Mouse (Mus musculus): ENCODE measurements around the gene Mapkbp1. TPM values are rescaled to one million over a fixed set of nuclear protein-coding genes. Genes with fewer than 3 reads are reported as not detected.

The Mapkbp1 gene
- polyA plus RNA-seq, 1 experiment, result 13.4 TPM

DNA sequence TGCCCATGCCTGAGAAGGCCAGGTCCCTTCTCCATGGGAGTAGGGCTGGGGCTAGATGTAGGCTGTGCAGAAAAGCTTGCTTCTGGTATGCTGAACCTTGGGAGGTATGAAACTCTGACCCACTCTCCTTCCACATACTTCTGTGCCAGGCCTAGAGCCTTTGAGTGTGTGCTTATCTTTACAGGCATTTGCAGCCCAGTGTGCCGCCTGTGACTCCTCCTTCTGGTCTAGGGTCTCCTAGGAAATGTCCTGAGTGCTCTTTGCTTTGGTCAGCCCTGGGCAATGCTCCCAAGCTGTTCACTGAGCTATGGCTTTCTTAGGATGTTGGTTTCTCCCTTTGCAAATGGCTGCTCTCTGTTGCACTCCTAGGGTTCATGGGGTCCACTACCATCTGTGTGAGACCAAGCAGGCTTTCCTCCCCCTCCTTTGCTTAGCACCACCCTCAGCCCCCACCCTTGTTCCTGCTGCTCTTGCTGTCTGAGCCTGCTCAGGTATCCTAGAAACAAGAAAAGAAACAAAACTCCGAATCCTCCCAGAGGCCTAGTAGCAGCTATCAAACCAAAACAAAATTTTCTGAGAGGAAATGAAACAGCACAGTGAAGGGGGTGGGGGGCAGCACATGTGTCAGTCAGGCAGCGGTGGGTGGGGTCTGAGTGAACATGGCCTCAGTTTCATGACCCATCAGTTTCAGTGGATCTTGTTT is 28.5 kb downstream of the Mapkbp1 start:
- Histone ChIP-seq H3K4me3 (ENCODE audit: low read depth, low read length) (no peak overlapping the region), H3K9me3 (replicated peaks; ENCODE audit: control insufficient read depth, insufficient read depth, low read length, poor library complexity, severe bottlenecking) (no peaks in the 10 kb centered on the region), H3K27me3 (ENCODE audit: control insufficient read depth, insufficient read depth, low read length, poor library complexity, severe bottlenecking) (no peaks in the 10 kb centered on the region), H3K4me1 (ENCODE audit: control insufficient read depth, insufficient read depth, low read length) (no peaks in the 10 kb centered on the region), H3K9ac (ENCODE audit: low read depth, poor library complexity, severe bottlenecking) (no peak overlapping the region), H3K36me3 (ENCODE audit: control insufficient read depth, insufficient read depth, low read length, poor library complexity, severe bottlenecking) (no peaks in the 10 kb centered on the region), H3K27ac (ENCODE audit: insufficient read depth, low read length) (no peak overlapping the region)
- TF ChIP-seq POLR2A (IDR thresholded peaks at IDR 0.05; ENCODE audit: insufficient read depth, low read length) (no peak), EP300 (IDR thresholded peaks at IDR 0.05; ENCODE audit: insufficient read depth, low read depth, low read length) (no peak), CTCF (IDR thresholded peaks at IDR 0.05; ENCODE audit: low read depth, low read length) (no peak)

DNA sequence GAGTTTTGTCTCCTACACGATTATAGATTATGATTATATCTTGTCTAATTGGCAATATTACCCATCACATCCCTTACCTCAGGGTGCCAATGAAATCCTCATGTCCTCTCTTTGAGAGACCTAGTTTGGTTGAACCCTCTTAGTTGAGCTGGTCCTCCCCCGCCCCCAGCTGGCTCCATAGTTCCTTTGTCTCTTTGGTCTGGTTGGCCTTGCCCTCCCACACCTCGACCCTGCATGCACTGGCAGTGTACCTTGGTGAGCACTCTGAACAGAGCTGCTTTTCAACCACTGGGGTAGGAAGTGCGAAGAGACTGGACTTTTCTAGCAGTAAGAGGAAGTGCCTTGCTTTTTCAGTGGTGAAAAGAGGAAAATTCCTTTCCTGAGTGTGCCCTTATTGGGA is 29.5 kb downstream of the Mapkbp1 start:
- Histone ChIP-seq H3K9me3 (replicated peaks; ENCODE audit: control insufficient read depth, insufficient read depth, low read length, poor library complexity, severe bottlenecking) (no peaks in the 10 kb centered on the region), H3K36me3 (ENCODE audit: control insufficient read depth, insufficient read depth, low read length, poor library complexity, severe bottlenecking) (no peaks in the 10 kb centered on the region), H3K4me1 (ENCODE audit: control insufficient read depth, insufficient read depth, low read length) (no peaks in the 10 kb centered on the region), H3K4me3 (ENCODE audit: low read depth, low read length) (no peak overlapping the region), H3K27me3 (ENCODE audit: control insufficient read depth, insufficient read depth, low read length, poor library complexity, severe bottlenecking) (no peaks in the 10 kb centered on the region), H3K27ac (ENCODE audit: insufficient read depth, low read length) (no peak overlapping the region), H3K9ac (ENCODE audit: low read depth, poor library complexity, severe bottlenecking) (no peak overlapping the region)
- TF ChIP-seq POLR2A (IDR thresholded peaks at IDR 0.05; ENCODE audit: insufficient read depth, low read length) (no peak), EP300 (IDR thresholded peaks at IDR 0.05; ENCODE audit: insufficient read depth, low read depth, low read length) (no peak), CTCF (IDR thresholded peaks at IDR 0.05; ENCODE audit: low read depth, low read length) (no peak)

DNA sequence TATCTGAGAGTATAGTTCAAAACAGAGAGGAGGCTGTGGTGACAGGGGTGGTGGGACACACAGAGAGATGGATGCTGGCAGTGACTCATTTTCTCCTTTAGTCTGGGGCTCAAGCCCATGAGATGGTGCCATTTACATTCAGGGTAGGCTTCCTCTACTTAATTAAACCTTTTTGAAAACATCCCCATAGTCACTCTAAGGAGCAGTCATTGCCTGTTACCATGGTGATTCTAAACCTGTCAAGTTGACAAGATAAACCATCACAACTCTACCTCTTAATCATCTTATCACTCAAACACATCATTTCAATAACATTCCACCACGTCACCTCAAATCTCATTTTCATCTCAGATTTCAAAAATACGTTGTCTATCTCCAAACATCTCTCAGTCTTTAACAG is 31.5 kb downstream of the Mapkbp1 start:
- Histone ChIP-seq H3K27ac (ENCODE audit: insufficient read depth, low read length) (no peak overlapping the region), H3K36me3 (ENCODE audit: control insufficient read depth, insufficient read depth, low read length, poor library complexity, severe bottlenecking) (no peaks in the 10 kb centered on the region), H3K27me3 (ENCODE audit: control insufficient read depth, insufficient read depth, low read length, poor library complexity, severe bottlenecking) (no peaks in the 10 kb centered on the region), H3K9me3 (replicated peaks; ENCODE audit: control insufficient read depth, insufficient read depth, low read length, poor library complexity, severe bottlenecking) (no peaks in the 10 kb centered on the region), H3K4me1 (ENCODE audit: control insufficient read depth, insufficient read depth, low read length) (peaks cover 2% of the 10 kb centered on the region), H3K9ac (ENCODE audit: low read depth, poor library complexity, severe bottlenecking) (no peak overlapping the region), H3K4me3 (ENCODE audit: low read depth, low read length) (no peak overlapping the region)
- no peak for TF ChIP-seq POLR2A (IDR thresholded peaks at IDR 0.05; ENCODE audit: insufficient read depth, low read length)
- no peak for TF ChIP-seq CTCF (IDR thresholded peaks at IDR 0.05; ENCODE audit: low read depth, low read length)
- no peak for TF ChIP-seq EP300 (IDR thresholded peaks at IDR 0.05; ENCODE audit: insufficient read depth, low read depth, low read length)

DNA sequence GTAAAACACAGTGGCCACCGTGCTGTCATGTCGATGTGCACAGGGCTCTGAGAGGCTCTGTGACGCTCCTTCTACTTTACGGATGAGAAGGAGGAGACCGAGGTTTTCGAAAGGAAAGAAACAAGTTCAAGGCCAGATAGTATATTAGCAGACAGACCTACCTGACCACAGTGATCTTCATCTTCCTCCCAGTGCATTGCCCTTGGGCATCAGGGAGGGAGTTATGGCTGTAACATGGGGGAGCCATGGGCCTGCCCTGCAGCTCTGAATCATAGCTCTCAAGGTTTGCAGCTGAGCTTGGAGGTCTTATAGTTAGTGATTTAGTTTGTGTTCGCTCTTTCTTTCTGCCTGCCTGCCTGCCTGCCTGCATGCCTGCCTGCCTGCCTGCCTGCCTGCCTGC is 34.2 kb downstream of the Mapkbp1 start:
- H3K27ac ChIP-seq (ENCODE audit: insufficient read depth, low read length), result no peak overlapping the region
- peaks cover 2% of the 10 kb centered on the region for H3K4me1 ChIP-seq (ENCODE audit: control insufficient read depth, insufficient read depth, low read length)
- H3K36me3 ChIP-seq (ENCODE audit: control insufficient read depth, insufficient read depth, low read length, poor library complexity, severe bottlenecking), result no peaks in the 10 kb centered on the region
- H3K27me3 ChIP-seq (ENCODE audit: control insufficient read depth, insufficient read depth, low read length, poor library complexity, severe bottlenecking), result no peaks in the 10 kb centered on the region
- H3K4me3 ChIP-seq (ENCODE audit: low read depth, low read length), result no peak overlapping the region
- no peak overlapping the region for H3K9ac ChIP-seq (ENCODE audit: low read depth, poor library complexity, severe bottlenecking)
- no peaks in the 10 kb centered on the region for H3K9me3 ChIP-seq (replicated peaks; ENCODE audit: control insufficient read depth, insufficient read depth, low read length, poor library complexity, severe bottlenecking)
- no peak for TF ChIP-seq EP300 (IDR thresholded peaks at IDR 0.05; ENCODE audit: insufficient read depth, low read depth, low read length)
- TF ChIP-seq POLR2A (IDR thresholded peaks at IDR 0.05; ENCODE audit: insufficient read depth, low read length), result no peak
- no peak for TF ChIP-seq CTCF (IDR thresholded peaks at IDR 0.05; ENCODE audit: low read depth, low read length)

DNA sequence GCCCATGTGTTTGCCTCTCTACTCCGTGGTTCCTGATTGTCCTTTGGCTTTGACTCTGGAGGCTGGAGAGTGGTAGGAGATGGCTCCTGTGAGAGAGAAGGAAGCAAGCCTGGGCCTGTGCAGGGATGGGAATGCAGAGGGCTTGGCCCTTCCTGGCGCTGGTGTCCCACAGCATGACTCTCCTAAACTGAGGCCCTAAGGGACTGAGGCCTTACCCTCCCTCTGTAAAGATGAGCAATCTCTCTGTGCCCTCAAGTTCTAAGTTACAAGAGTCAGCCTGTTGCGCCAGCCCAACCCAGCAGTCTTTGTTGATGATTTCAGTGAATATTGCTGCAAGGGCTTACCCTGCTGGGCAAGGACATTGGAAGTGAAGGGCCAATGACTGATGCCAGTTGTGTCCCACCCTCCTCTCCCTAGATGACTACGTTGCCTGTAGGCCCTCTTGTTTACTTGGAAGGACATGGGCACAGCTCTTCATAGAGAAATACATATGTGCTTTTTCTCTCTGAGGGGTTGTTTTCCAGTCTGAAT is 35.2 kb downstream of the Mapkbp1 start:
- Histone ChIP-seq H3K27ac (ENCODE audit: insufficient read depth, low read length) (no peak overlapping the region), H3K27me3 (ENCODE audit: control insufficient read depth, insufficient read depth, low read length, poor library complexity, severe bottlenecking) (no peaks in the 10 kb centered on the region), H3K4me3 (ENCODE audit: low read depth, low read length) (no peak overlapping the region), H3K36me3 (ENCODE audit: control insufficient read depth, insufficient read depth, low read length, poor library complexity, severe bottlenecking) (no peaks in the 10 kb centered on the region), H3K9me3 (replicated peaks; ENCODE audit: control insufficient read depth, insufficient read depth, low read length, poor library complexity, severe bottlenecking) (no peaks in the 10 kb centered on the region), H3K4me1 (ENCODE audit: control insufficient read depth, insufficient read depth, low read length) (peaks cover 2% of the 10 kb centered on the region), H3K9ac (ENCODE audit: low read depth, poor library complexity, severe bottlenecking) (no peak overlapping the region)
- TF ChIP-seq EP300 (IDR thresholded peaks at IDR 0.05; ENCODE audit: insufficient read depth, low read depth, low read length), result no peak
- no peak for TF ChIP-seq CTCF (IDR thresholded peaks at IDR 0.05; ENCODE audit: low read depth, low read length)
- no peak for TF ChIP-seq POLR2A (IDR thresholded peaks at IDR 0.05; ENCODE audit: insufficient read depth, low read length)

DNA sequence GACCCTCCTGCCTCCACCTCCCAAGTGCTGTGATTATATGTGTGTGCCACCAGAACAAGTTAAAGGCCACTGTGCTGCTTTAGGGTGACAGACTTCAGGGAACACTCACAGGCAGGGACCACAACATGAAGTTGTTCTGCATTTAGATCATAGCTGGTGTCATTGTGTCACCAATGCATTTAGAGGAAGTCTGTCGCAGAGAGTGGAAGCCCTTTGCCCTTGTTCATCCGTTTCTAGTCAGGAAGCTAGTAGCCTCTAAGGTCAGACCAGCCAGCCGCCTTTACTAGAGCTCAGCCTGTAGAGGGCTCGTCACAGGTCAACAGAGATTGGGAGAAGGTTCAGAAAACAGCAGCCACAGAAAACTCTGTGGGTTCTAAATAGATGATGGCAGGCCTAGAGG is 36.2 kb downstream of the Mapkbp1 start:
- Histone ChIP-seq H3K36me3 (ENCODE audit: control insufficient read depth, insufficient read depth, low read length, poor library complexity, severe bottlenecking) (no peaks in the 10 kb centered on the region), H3K27ac (ENCODE audit: insufficient read depth, low read length) (no peak overlapping the region), H3K9me3 (replicated peaks; ENCODE audit: control insufficient read depth, insufficient read depth, low read length, poor library complexity, severe bottlenecking) (no peaks in the 10 kb centered on the region), H3K27me3 (ENCODE audit: control insufficient read depth, insufficient read depth, low read length, poor library complexity, severe bottlenecking) (no peaks in the 10 kb centered on the region), H3K4me1 (ENCODE audit: control insufficient read depth, insufficient read depth, low read length) (peaks cover 2% of the 10 kb centered on the region), H3K4me3 (ENCODE audit: low read depth, low read length) (no peak overlapping the region), H3K9ac (ENCODE audit: low read depth, poor library complexity, severe bottlenecking) (no peak overlapping the region)
- no peak for TF ChIP-seq POLR2A (IDR thresholded peaks at IDR 0.05; ENCODE audit: insufficient read depth, low read length)
- no peak for TF ChIP-seq EP300 (IDR thresholded peaks at IDR 0.05; ENCODE audit: insufficient read depth, low read depth, low read length)
- TF ChIP-seq CTCF (IDR thresholded peaks at IDR 0.05; ENCODE audit: low read depth, low read length), result no peak

Measured in ES-Bruce4 (cell line).